Mouse (Mus musculus): ENCODE results near the gene Gm28635. TPM values are rescaled to one million over a fixed set of nuclear protein-coding genes. Genes with fewer than 3 reads are reported as not detected.

Gene Gm28635
- total and polyA plus RNA-seq, 3 experiments: not detected

GRCm38 (mm10) chr2:84649674-84650073 is 28.2 kb downstream of the Gm28635 start:
- TF ChIP-seq PAX5 (IDR thresholded peaks at IDR 0.05; ENCODE audit: low read length): no peak
- TF ChIP-seq ETS1 (conservative IDR thresholded peaks at IDR 0.05; ENCODE audit: low read depth, low read length): no peak
- TF ChIP-seq NELFE (IDR thresholded peaks at IDR 0.05; ENCODE audit: low read depth, low read length): no peak
- TF ChIP-seq SIN3A (IDR thresholded peaks at IDR 0.05; ENCODE audit: low read length): no peak
- no peak for TF ChIP-seq ZKSCAN1 (IDR thresholded peaks at IDR 0.05; ENCODE audit: borderline replicate concordance, low read depth, low read length)
- no peak for TF ChIP-seq IRF4 (IDR thresholded peaks at IDR 0.05; ENCODE audit: low read depth, low read length)
- no peak for TF ChIP-seq ZC3H11A (IDR thresholded peaks at IDR 0.05; ENCODE audit: low read depth, low read length)
- no peak for TF ChIP-seq POLR2A (IDR thresholded peaks at IDR 0.05; ENCODE audit: low read depth, low read length)
- no peak overlapping the region for H3K27ac ChIP-seq (ENCODE audit: insufficient read depth, low read depth)
- no peak overlapping the region for H3K9ac ChIP-seq (ENCODE audit: insufficient read depth, low read depth)
- peak overlapping the region; percentile 16 for H3K4me2 ChIP-seq (ENCODE audit: insufficient read depth, low read depth, poor library complexity, severe bottlenecking)
- peak overlapping the region in 2 of 3 experiments; percentile 48 to 57 for H3K4me3 ChIP-seq (replicated peaks in 1 of 3; ENCODE audit: low read depth in 2 of 3, low read length in 2 of 3, poor library complexity in 1 of 3)
- H3K27me3 ChIP-seq (replicated peaks): no peaks in the 10 kb centered on the region
- dilution Hi-C loops (cut with MboI; ENCODE audit: extremely low pct_ligation_motif_present, extremely low pct_unique_long_range_greater_than_20kb, low sequenced_read_pairs) (no loop called here), in situ Hi-C loops (cut with MboI; ENCODE audit: low pct_ligation_motif_present, low pct_unique_long_range_greater_than_20kb, low sequenced_read_pairs) (loop anchor here (5.0 to 25.0 kb wide), 2 partner anchors 32 to 187 kb away; no protein-coding TSS in a partner anchor)
- no peaks in the 10 kb centered on the region for H3K36me3 ChIP-seq (replicated peaks in 1 of 2; ENCODE audit: control insufficient read depth in 1 of 2, insufficient read depth in 1 of 2, low read length in 1 of 2)
- no peaks in the 10 kb centered on the region for H3K9me3 ChIP-seq (replicated peaks; ENCODE audit: low read length)
- H3K79me2 ChIP-seq (replicated peaks; ENCODE audit: control insufficient read depth, extremely low read depth, insufficient read depth, poor library complexity, severe bottlenecking): peaks cover 2% of the 10 kb centered on the region; the same call in 1 of the 2 replicates
- no peaks in the 10 kb centered on the region for H3K4me1 ChIP-seq (ENCODE audit: control insufficient read depth in 1 of 2, insufficient read depth in 2 of 2)
- no peak for DNase-seq (ENCODE audit: extremely low read depth)

GRCm38 (mm10) chr2:84648369-84648768 is 29.5 kb downstream of the Gm28635 start:
- H3K79me2 ChIP-seq (replicated peaks; ENCODE audit: control insufficient read depth, extremely low read depth, insufficient read depth, poor library complexity, severe bottlenecking): peaks cover 2% of the 10 kb centered on the region; the same call in 1 of the 2 replicates
- no peaks in the 10 kb centered on the region for H3K9me3 ChIP-seq (replicated peaks; ENCODE audit: low read length)
- no peak overlapping the region for H3K4me2 ChIP-seq (ENCODE audit: insufficient read depth, low read depth, poor library complexity, severe bottlenecking)
- no peak overlapping the region for H3K27ac ChIP-seq (ENCODE audit: insufficient read depth, low read depth)
- in situ Hi-C loops (cut with MboI; ENCODE audit: low pct_ligation_motif_present, low pct_unique_long_range_greater_than_20kb, low sequenced_read_pairs) (no loop called here), dilution Hi-C loops (cut with MboI; ENCODE audit: extremely low pct_ligation_motif_present, extremely low pct_unique_long_range_greater_than_20kb, low sequenced_read_pairs) (no loop called here)
- no peak for DNase-seq (ENCODE audit: extremely low read depth)
- no peak overlapping the region for H3K9ac ChIP-seq (ENCODE audit: insufficient read depth, low read depth)
- no peak for TF ChIP-seq JUN (IDR thresholded peaks at IDR 0.05; ENCODE audit: insufficient read depth, low read depth, low read length)
- no peak for TF ChIP-seq USF2 (conservative IDR thresholded peaks at IDR 0.05; ENCODE audit: low read depth, low read length)
- TF ChIP-seq EP300 (IDR thresholded peaks at IDR 0.05; ENCODE audit: low read length): no peak
- no peak for TF ChIP-seq GABPA (IDR thresholded peaks at IDR 0.05; ENCODE audit: insufficient replicate concordance, low read depth, low read length)
- no peak for TF ChIP-seq ELF1 (IDR thresholded peaks at IDR 0.05; ENCODE audit: low read depth, low read length)
- TF ChIP-seq USF1 (IDR thresholded peaks at IDR 0.05; ENCODE audit: low read depth, low read length): no peak
- TF ChIP-seq CHD1 (IDR thresholded peaks at IDR 0.05; ENCODE audit: low read depth, low read length): no peak
- no peak for TF ChIP-seq POLR2AphosphoS2 (IDR thresholded peaks at IDR 0.05; ENCODE audit: low read depth, low read length)
- H3K4me3 ChIP-seq (replicated peaks in 1 of 3; ENCODE audit: low read depth in 2 of 3, low read length in 2 of 3, poor library complexity in 1 of 3): peak overlapping the region in 1 of 3 experiments; percentile 18
- no peaks in the 10 kb centered on the region for H3K36me3 ChIP-seq (replicated peaks in 1 of 2; ENCODE audit: control insufficient read depth in 1 of 2, insufficient read depth in 1 of 2, low read length in 1 of 2)
- no peaks in the 10 kb centered on the region for H3K4me1 ChIP-seq (ENCODE audit: control insufficient read depth in 1 of 2, insufficient read depth in 2 of 2)
- H3K27me3 ChIP-seq (replicated peaks): no peaks in the 10 kb centered on the region

Data from CH12.LX (cell line).